Mouse (Mus musculus): Measurements from ENCODE around the gene Rbp1.

- TF ChIP-seq MAFK (IDR thresholded peaks at IDR 0.05; ENCODE audit: insufficient read depth, low read depth, low read length) (no peak), ZNF384 (IDR thresholded peaks at IDR 0.05; ENCODE audit: low read depth, low read length) (no peak), ZC3H11A (IDR thresholded peaks at IDR 0.05; ENCODE audit: borderline replicate concordance, low read depth, low read length) (no peak), HCFC1 (IDR thresholded peaks at IDR 0.05; ENCODE audit: borderline replicate concordance, insufficient read depth, low read length) (no peak), CHD2 (IDR thresholded peaks at IDR 0.05; ENCODE audit: low read depth, low read length) (no peak)
These were observed 6.0 kb downstream of the Rbp1 start for GRCm38 (mm10) chr9:98428783-98429182.
